Mouse (Mus musculus) A20 (cell line): ENCODE data around the gene Gmeb2.
A peak's percentile ranks its signal among the peaks of the same experiment; 100 is the strongest.

ENCODE experiments used
- DNase-seq: peaks from one replicate; pipeline ENCODE4 v3.0.0-alpha.2; 2011; ENCODE audit warnings: low read depth, low spot score

Gmeb2 gene

DNA sequence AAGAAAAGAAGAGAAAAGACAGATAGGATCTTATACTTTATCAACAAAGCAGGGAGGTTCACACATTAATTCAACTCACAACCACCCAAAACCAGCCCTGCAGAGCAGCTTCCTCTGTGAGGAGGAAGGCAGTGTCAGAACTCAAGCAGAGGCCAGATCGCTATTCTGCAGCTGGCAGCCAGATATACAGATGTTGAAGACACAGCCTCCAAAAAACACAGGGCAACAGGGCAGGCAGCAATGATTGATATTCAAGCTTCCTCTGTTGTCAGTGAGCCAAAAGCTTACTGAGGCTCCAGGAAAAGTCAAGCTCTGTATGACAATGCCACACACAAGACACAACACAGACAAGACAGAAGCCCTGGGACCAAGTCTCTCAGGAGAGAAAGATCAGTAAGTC is 11.1 kb downstream of the Gmeb2 start:
- DNase-seq = no peak

DNA sequence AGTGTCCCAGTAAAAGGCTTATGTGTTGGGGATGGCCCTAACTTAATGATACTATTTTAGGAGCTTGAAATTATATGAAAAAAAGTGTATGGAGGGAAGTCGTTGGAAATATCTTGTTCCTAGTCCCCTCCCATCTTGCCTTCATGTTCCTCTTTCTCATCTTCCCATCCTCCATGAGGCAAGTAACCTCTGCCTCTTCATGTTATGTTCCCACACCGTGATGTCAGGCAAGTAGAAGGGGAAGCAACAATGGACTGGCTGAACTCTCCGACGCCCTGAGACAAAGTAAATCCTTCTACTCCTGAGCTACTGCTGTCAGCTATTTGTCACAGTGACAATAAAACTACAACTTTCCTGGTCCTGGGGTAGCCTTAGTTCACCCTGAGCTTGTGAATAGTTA is 13.2 kb downstream of the Gmeb2 start:
- no peak for DNase-seq

GRCm38 (mm10) chr2:181273829-181274228 is 14.0 kb downstream of the Gmeb2 start:
- DNase-seq = no peak

GRCm38 (mm10) chr2:181272092-181272491 is 15.7 kb downstream of the Gmeb2 start:
- DNase-seq = no peak

DNA sequence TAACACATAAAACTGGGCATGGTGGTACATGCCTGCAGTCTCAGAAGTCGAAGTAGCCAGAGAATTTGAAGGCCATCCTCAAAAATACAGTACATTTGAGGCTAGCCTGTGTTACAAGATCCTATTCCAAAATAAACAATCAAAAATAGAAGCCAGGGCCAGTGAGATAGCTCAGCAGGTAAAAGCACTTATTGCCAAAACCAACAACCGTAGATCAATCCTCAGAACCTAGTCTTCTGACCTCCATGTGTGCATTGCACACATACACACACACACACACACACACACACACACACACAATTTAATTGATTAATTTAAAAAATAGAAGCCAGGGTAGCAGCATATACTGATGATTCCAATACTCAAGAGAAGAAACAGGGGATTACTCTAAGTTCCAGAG is 21.0 kb downstream of the Gmeb2 start:
- DNase-seq = no peak

- no peak for DNase-seq
Measured at GRCm38 (mm10) chr2:181253248-181253647, 34.6 kb downstream of the Gmeb2 start.

GRCm38 (mm10) chr2:181251841-181252240 is 36.0 kb downstream of the Gmeb2 start:
- DNase-seq = peak; percentile 44

DNA sequence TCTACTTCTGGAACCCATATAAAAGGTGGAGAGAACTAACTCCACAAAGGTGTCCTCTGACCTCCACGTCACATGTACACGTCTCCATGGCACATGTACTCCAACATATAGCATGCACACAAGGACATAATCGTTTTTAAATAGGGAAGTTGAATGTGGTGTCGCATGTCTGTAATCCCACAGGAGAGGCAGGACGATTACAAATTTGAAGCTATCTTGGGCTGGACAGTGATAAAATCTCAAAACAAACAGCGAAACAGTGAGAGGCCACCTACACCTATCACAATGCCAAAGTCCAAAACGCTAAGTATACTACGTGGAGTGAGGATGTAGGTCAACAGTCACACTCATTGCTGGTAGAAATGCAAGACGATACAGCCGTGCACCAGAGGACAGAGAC is 38.6 kb downstream of the Gmeb2 start:
- DNase-seq = no peak

- DNase-seq = no peak
Measured at GRCm38 (mm10) chr2:181245031-181245430, 42.8 kb downstream of the Gmeb2 start.

- peak; percentile 9 for DNase-seq
Measured at GRCm38 (mm10) chr2:181243706-181244394, 44.0 kb downstream of the Gmeb2 start.

- no peak for DNase-seq
Measured at GRCm38 (mm10) chr2:181242314-181242665, 45.5 kb downstream of the Gmeb2 start.

- peak; percentile 90 for DNase-seq
Measured at GRCm38 (mm10) chr2:181241602-181242313, 46.1 kb downstream of the Gmeb2 start, which contains the start of gene Helz2. Helz2 (minus strand) TSS chr2:181242027.

DNA sequence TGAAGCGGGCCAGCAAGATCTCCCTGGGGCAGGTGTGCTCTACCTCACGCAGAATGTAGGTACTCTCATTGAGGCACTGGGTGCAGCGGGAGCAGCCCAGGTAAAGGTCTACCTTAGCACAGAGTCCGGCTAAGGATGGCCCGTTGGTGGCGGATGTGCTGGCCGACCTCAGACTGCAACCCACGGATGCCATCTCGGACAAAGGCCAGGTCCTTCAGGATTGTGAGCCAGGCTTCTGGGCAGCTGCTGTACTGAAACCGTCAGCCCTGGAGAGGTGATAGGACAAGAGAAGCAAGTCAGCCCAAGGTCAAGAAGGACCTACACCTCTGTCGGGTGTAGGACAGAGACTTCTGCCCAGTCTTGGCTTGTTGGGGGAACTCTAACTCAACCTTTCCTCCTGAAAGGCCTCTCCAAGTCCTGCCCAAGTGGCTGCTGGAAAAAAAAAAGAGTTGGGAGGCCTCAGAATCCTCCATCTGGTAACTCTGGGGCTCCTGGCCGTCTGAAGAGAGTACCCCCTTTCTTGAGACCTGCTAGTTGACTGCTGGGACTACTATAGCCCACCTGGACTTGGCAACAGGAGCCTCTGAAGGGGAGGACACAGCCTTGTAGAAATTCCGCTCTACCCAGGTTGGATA is 46.9 kb downstream of the Gmeb2 start:
- peak; percentile 37 for DNase-seq

DNA sequence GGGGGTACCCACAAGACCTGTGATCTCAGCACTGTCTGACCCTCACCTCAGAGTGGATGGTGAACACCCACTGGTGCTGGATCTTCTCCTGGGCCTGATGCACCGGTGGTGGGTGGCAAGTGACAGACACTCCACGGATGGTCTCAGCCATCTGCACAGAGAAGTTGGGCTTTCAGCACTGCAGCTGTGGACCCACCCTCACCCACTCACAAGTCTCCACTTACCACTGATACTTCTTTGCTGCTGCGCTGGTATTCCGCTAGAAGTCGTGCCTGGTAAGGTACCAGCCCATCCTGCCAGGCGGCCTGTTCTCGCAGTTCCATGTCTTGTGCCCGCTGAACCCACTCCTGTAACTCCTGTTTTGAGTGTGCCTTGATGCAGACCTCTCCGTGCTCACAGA is 48.6 kb downstream of the Gmeb2 start:
- no peak for DNase-seq

GRCm38 (mm10) chr2:181238861-181239260 is 49.0 kb downstream of the Gmeb2 start:
- DNase-seq = peak; percentile 77

- DNase-seq = no peak
Measured at GRCm38 (mm10) chr2:181238091-181238610, 49.7 kb downstream of the Gmeb2 start.

DNA sequence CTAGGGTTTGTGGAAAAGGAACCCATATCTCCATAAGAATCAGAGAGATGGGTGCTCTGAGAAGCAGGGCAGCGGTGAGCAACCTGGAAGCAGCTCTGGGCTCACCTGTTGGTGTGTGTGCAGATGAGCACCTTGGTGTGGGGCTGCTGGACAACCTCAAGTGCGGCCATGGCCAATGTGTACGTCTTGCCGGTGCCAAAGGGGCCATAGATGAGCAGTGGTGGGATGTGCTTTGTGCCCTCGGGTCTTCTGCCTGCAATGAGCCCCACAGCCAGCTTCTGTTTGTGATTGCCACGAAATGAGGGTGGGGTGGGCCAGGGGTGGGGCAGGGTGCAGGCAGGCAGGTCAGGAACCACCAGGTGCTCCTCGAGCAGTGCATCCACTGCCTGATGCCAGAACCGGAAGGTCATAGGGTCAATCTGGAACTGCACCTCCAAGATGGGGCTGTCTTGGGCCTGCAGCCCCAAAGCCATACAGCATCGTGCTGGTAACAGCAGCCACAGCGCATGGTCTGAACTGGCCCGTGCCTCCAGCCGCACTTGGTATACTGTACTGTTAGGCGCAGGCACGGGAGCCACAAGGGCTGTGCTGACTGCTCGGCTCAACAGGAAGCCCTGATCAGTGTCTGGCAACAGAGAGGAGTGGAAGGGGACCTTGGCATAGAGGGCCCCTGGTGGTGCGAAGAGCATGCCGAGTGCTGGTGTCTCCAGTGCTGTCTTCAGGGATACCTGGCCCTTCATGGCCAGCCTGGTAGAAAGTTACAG is 50.4 kb downstream of the Gmeb2 start:
- no peak for DNase-seq

GRCm38 (mm10) chr2:181235681-181236566 is 51.9 kb downstream of the Gmeb2 start:
- peak; percentile 25 for DNase-seq

- DNase-seq = no peak
Measured at GRCm38 (mm10) chr2:181234680-181235079, 53.2 kb downstream of the Gmeb2 start.

DNA sequence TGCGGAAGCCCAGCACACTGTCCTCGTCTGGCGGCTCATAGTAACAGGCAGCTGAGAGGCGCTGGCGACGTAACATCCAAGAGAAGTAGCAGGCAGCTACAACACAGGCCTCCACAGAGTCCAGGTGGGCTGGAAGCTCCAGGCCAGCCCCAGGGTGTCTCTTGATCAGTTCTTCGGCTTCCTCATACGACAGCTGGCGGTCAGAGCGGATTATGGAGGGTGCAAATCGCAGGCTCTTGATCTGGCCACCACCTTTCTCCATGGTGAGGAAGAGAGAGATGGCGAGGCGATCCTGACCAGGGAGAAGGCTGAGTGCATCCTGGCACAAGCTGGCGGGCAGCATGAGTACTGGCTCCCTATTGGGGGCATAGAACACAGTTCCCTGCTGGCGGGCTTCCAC is 54.4 kb downstream of the Gmeb2 start:
- DNase-seq = no peak

DNA sequence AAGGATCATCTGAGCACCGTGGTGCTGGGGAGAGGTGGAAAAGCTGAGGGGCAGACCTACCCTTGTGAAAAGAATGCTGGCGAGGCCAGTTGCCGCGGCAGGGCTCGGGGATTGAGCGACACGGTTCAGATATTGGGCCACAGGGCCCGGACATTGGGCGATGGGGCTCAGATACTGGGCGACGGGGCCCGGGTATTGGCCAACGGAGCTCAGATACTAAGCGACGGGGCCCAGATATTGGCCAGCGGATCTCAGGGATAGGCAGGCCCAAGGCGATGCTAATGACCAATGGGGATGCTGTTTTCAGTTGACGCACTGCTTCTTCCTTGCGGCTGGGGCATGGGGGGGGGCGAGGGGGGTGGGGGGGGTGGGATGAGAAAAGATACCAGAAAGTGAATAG is 56.7 kb downstream of the Gmeb2 start:
- DNase-seq = no peak
